Mouse (Mus musculus): ENCODE measurements at regions not wholly inside any gene's neighbourhood (a gene's known extent, or its start where the extent isn't known, plus 50 kb on each side); places are given as distances from the start of the nearest gene placed in this dataset.
A peak's percentile ranks its signal among the peaks of the same experiment; 100 is the strongest.
"Not testable (repeated sequence)": the region's sequence is repeated elsewhere in the genome, so short reads cannot be mapped to it uniquely, and the experiment has no call there.

DNA sequence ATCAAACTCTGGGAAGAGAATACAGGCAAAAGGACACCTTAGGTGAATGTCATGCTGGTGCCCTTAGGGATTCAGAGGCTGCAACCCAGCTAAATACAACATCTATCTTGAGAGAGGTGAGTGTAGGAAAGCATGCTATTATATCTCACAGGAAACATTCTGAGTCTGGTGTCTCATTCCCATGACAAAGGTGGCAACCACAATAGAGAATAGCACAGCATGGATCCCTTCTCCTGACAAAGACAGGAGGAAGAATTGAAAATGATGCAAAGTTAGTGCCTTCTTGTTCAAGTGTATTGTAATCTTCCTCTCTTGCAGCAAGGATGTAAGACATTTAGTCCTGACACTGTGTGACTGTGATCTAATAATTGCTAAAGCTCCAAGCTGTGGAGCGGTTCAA is 532.8 kb downstream of the Tfec start:
- Histone ChIP-seq H3K9me3 (replicated peaks) (no peaks in the 10 kb centered on the region), H3K27me3 (ENCODE audit: low read depth, poor library complexity, severe bottlenecking) (no peaks in the 10 kb centered on the region), H3K36me3 (no peaks in the 10 kb centered on the region), H3K4me3 (no peak overlapping the region), H3K4me1 (no peaks in the 10 kb centered on the region), H3K27ac (no peak overlapping the region)
- 85% methylated on average over 1 of the region's 1 CpGs for WGBS
- no peak for DNase-seq (ENCODE audit: low spot score)

DNA sequence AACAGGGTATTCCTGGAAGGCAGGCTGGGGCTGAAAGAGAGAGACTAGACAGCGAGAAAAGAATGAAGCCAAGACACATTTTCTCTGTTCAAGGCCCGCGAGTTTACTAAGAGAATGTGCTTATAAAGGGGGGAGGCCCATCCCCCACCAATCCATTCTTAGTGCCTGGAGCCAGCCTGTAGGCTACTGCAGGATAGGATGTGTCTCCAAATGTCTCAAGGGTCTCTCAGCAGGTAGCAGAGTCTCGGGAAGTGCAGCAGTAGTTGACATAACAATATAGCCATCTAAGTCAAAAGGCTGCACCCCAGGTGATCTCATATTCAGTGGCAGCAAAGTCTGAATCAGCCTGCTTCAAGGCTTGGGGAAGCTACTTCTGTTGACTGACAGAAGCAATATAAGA is 536.2 kb downstream of the Tfec start:
- no peak for DNase-seq (ENCODE audit: low spot score)
- Histone ChIP-seq H3K27ac (no peak overlapping the region), H3K9me3 (replicated peaks) (no peaks in the 10 kb centered on the region), H3K4me3 (no peak overlapping the region), H3K4me1 (no peaks in the 10 kb centered on the region), H3K36me3 (no peaks in the 10 kb centered on the region), H3K27me3 (ENCODE audit: low read depth, poor library complexity, severe bottlenecking) (no peaks in the 10 kb centered on the region)
- 66% methylated on average over 4 of the region's 4 CpGs for WGBS

DNA sequence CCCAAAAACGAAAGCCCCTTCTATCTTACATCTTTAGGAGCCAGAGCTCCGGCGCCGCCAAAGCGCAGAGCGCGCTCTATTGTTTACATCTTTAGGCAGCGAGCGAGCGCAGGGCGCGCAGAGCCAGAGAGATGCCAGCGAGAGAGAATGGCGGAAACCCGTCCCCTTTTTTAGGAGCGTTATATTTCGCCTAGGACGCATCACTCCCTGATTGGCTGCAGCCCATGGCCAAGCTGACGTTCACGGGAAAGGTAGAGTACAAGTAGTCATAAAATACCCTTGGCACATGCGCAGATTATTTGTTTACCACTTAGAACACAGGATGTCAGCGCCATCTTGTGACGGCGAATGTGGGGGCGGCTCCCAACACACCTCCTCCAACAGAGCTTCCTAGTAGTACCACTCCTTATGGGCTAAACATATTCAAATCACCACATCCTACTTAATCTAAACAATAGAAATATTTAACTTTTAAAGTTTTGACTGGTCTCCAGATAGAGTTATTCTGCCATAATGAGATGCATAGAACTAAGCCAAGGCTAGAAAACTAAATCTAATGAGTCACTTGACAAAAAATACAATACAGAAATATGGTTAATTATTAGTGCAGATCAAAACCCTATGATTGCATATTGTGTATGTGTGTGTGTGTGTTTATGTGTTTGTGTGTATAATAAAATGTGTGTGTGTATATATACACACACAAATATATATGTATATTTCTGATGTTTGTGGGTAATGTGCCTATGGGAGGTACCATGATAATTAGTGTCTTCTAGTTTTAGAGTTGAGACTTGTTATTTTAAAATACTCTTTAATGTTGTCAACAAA is 538.1 kb downstream of the Tfec start:
- 42% methylated on average over 25 of the region's 25 CpGs for WGBS
- H3K9me3 ChIP-seq (replicated peaks); H3K27ac ChIP-seq; H3K4me3 ChIP-seq; H3K4me1 ChIP-seq; DNase-seq (ENCODE audit: low spot score); H3K27me3 ChIP-seq (ENCODE audit: low read depth, poor library complexity, severe bottlenecking); H3K36me3 ChIP-seq: not testable (repeated sequence)

DNA sequence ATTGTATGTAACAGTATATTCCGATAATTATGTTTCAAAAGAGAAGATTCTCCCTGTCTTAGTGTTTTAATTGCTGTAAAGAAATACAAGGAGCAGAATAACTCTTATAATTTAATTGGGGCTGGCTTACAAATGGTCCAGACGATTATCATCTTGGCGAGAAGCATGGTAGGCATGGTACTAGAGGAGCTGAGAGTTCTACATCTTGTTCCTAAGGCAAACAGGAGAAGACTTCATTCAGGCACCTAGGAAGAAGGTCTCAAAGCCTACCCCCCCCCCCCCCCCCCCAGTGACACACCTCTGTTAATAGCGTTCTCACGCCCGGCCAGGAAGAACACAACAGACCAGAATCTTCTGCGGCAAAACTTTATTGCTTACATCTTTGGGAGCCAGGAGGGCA is 538.8 kb downstream of the Tfec start:
- DNase-seq (ENCODE audit: low spot score), result no peak
- Histone ChIP-seq H3K36me3 (no peaks in the 10 kb centered on the region), H3K4me1 (no peaks in the 10 kb centered on the region), H3K4me3 (peak overlapping the region; percentile 40), H3K27ac (peak overlapping the region; percentile 61; the same call in 1 of the 2 replicates), H3K9me3 (replicated peaks) (no peaks in the 10 kb centered on the region), H3K27me3 (ENCODE audit: low read depth, poor library complexity, severe bottlenecking) (no peaks in the 10 kb centered on the region)
- WGBS, result 59% methylated on average over 7 of the region's 7 CpGs

DNA sequence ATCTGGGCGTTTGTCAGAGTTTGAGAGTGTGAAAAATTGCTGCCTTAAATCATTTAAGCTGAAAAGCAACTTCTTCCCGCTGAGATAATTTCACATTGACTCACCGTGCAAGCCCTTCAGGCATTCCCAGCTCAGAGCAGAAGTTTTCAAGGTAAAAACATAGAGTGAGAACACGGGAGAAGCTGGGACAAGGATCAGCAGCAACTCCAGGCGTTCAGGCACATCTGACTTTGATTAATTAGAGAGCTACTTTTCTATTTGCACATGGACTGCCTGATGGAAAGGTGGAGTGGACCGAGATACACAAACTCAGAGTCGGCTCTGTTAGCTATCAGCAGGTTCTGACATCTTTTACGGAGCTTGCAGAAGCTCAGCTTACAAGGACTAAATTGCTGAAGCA is 564.6 kb downstream of the Tfec start:
- H3K4me3 ChIP-seq, result no peak overlapping the region
- H3K4me1 ChIP-seq, result peaks cover 7% of the 10 kb centered on the region
- H3K27ac ChIP-seq, result no peak overlapping the region
- peak; percentile 31 for DNase-seq (ENCODE audit: low spot score)
- WGBS, result 19% methylated on average over 8 of the region's 8 CpGs
- no peaks in the 10 kb centered on the region for H3K9me3 ChIP-seq (replicated peaks)
- H3K36me3 ChIP-seq, result no peaks in the 10 kb centered on the region
- no peaks in the 10 kb centered on the region for H3K27me3 ChIP-seq (ENCODE audit: low read depth, poor library complexity, severe bottlenecking)

DNA sequence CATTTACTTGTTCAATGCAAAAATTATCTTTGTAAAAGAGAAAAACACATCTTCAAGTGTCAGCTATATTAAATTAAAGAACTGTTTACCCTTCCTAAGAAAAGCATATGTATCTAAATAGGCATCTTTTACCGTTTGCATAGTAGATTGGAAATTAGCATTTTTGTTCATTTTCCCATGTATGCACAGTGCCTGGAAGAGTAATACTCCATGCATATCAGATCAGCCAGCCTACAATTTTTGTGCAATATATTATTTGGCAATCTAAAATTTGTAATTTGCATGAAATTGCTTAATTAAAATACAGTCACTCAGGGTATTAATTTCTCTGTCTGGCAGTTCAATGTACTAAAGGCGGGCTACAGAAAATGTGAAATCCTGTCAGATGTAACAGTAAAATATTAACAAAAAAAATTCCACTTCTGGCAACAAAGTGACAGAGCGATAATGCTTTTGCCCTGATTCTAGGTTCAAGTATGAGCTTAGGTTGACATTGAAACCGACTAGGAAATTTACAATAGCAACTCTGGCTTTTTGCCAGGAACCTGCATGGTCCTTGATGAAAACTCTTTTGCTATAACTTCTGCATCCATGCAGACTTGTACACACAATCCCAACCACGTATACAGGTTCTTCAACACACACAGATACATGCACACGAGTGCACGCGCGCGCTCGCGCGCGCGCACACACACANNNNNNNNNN is 583.8 kb downstream of the Tfec start:
- 94% methylated on average over 15 of the region's 15 CpGs for WGBS
- DNase-seq (ENCODE audit: low spot score), result no peak
- H3K36me3 ChIP-seq, result no peaks in the 10 kb centered on the region
- 0 out of 2 replicates have a peak, but pooled peaks cover 14% of the 10 kb centered on the region for H3K27me3 ChIP-seq (ENCODE audit: low read depth, poor library complexity, severe bottlenecking)
- H3K4me1 ChIP-seq, result peaks cover 17% of the 10 kb centered on the region
- H3K4me3 ChIP-seq, result no peak overlapping the region
- H3K9me3 ChIP-seq (replicated peaks), result no peaks in the 10 kb centered on the region
- no peak overlapping the region for H3K27ac ChIP-seq

DNA sequence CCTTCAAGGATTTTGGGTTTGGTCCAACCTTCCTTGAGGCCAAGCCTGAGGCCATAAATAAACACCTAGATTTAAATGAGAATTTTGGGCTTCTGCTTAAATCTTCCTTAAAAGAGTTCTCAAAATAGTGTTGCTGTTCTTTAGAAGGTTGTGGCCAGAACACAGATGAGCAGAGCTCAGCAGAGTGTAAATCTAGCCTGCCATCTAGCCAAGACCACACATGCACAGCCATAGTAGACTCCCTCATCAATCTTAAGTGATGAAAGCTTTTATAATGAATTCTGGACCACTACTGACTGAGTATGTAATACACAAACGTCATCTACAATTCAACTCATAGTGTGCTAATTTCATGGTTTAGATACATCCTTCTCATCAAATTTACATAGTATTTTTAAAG is 585.3 kb downstream of the Tfec start:
- Histone ChIP-seq H3K9me3 (replicated peaks) (no peaks in the 10 kb centered on the region), H3K36me3 (no peaks in the 10 kb centered on the region), H3K27ac (no peak overlapping the region), H3K4me1 (peaks cover 13% of the 10 kb centered on the region), H3K4me3 (no peak overlapping the region), H3K27me3 (ENCODE audit: low read depth, poor library complexity, severe bottlenecking) (0 out of 2 replicates have a peak, but pooled peaks cover 10% of the 10 kb centered on the region)
- WGBS, result 30% methylated on average over 1 of the region's 1 CpGs
- DNase-seq (ENCODE audit: low spot score), result no peak

DNA sequence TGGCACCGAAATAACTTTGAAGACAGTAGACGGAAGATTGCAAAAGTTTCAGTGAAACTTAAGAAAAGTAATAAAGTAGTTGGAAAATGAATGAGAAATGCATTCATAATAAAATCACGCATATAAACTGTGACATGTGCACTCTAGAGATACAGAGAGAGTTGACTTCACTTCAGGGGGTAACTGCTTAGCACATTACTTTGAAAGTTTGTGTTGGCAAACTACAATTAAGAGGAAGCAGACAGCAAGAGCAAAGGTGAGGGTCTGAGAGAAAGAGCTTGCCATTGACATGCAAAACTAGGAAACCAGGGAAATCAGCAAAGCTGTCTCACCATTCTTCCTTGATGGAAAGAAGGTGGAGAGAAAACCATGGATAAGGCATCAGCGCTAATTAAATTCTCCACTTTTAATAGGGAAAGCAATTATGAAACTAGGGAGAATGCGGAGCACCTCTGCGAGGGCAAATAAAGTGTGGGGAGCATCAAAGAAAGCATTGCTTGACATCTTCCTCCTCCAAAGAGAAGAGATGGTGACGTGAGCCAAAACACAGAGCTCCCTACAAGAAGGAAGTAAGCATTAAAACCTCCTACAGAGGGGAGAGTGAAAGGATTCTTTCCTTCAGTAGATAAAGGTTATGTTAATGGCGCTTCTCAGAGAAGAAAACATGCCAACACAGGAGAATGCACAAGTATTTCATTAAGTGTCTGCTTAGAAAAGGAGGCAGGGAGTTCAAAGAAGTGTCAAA is 563.0 kb downstream of the Mdfic start:
- H3K36me3 ChIP-seq, result no peaks in the 10 kb centered on the region
- H3K27ac ChIP-seq, result no peak overlapping the region
- 59% methylated on average over 8 of the region's 8 CpGs for WGBS
- no peak for DNase-seq (ENCODE audit: low spot score)
- no peaks in the 10 kb centered on the region for H3K4me1 ChIP-seq
- H3K27me3 ChIP-seq (ENCODE audit: low read depth, poor library complexity, severe bottlenecking), result no peaks in the 10 kb centered on the region
- H3K9me3 ChIP-seq (replicated peaks), result no peaks in the 10 kb centered on the region
- H3K4me3 ChIP-seq, result no peak overlapping the region

DNA sequence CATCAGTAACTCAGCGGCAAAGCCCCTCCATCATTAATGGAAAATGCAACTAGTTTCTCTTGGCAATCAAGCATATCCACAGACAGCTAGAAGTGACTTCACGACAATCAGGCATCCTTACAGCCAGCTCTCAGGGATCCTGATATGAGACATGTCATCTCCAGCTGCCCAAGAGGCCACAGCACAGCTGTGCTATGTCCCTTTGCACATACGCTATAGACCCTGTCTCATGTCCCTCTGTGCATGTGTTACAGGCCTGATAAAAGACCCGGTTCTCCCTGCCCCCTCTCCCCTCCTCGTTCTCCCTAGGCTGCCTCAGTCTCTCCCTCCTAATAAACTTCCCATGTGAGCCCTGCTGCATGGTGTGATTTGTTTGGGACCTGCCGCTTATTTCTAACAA is 561.5 kb downstream of the Mdfic start:
- no peaks in the 10 kb centered on the region for H3K9me3 ChIP-seq (replicated peaks)
- WGBS, result 91% methylated on average over 6 of the region's 6 CpGs
- H3K27me3 ChIP-seq (ENCODE audit: low read depth, poor library complexity, severe bottlenecking), result no peaks in the 10 kb centered on the region
- no peak overlapping the region for H3K27ac ChIP-seq
- H3K36me3 ChIP-seq, result no peaks in the 10 kb centered on the region
- no peaks in the 10 kb centered on the region for H3K4me1 ChIP-seq
- DNase-seq (ENCODE audit: low spot score), result no peak
- H3K4me3 ChIP-seq, result no peak overlapping the region

All from limb, embryonic 10.5 days (tissue).